Mouse (Mus musculus): ENCODE data around the gene Mllt1.

- TF ChIP-seq CTCF (IDR thresholded peaks at IDR 0.05; ENCODE audit: borderline replicate concordance, control insufficient read depth, extremely low read depth, insufficient read depth, low read length, poor library complexity), result no peak
- no peak for TF ChIP-seq POLR2A (IDR thresholded peaks at IDR 0.05; ENCODE audit: control insufficient read depth, extremely low read depth, insufficient read depth, low read length, poor library complexity)
Measured at GRCm38 (mm10) chr17:56973956-56974707, 38.9 kb upstream of the Mllt1 start.
